In genomic region chr5:131589948-131590467, GRCm38 (mm10) we compare ENCODE assay signal across 23 mouse cellular contexts.
DNase-seq lines count a peak whose midpoint lies in the region; ATAC-seq and TF ChIP-seq lines count a peak whose summit lies in the region.
"Had no signal": no experiment of that assay in that cellular context is flagged by ENCODE, and none has a peak within 500 bp of the region (broad histone marks: within the 10 kb centered on the region; RNA-seq: fewer than 3 reads in every experiment).

No protein-coding gene starts in this region.

- WGBS in liver, adult 2 months: 33% methylated on average over 6 of the region's 6 CpGs
- 59% methylated on average over 6 of the region's 6 CpGs for WGBS in stomach, postnatal 0 days

- no peaks in the 10 kb centered on the region for H3K79me2 ChIP-seq in liver, adult 2 months (ENCODE audit: control insufficient read depth, insufficient read depth, low read length)

- H3K36me3 ChIP-seq in liver, adult 2 months (ENCODE audit: control insufficient read depth, insufficient read depth, low read length): no peaks in the 10 kb centered on the region
- no peaks in the 10 kb centered on the region for H3K36me3 ChIP-seq in stomach, postnatal 0 days (ENCODE audit: control insufficient read depth, insufficient read depth, low read length)
- H3K36me3 ChIP-seq: embryonic facial prominence, embryonic 10.5 days; embryonic facial prominence, embryonic 12.5 days; forebrain, embryonic 15.5 days; G1E had no signal

- no peak overlapping the region for H3K9ac ChIP-seq in liver, adult 2 months (ENCODE audit: low read depth, low read length)
- no peak overlapping the region for H3K9ac ChIP-seq in stomach, postnatal 0 days (ENCODE audit: low read length)
- H3K9ac ChIP-seq: embryonic facial prominence, embryonic 12.5 days; forebrain, embryonic 13.5 days; forebrain, embryonic 15.5 days; forebrain, postnatal 0 days had no signal

- DNase-seq in liver, adult 2 months (ENCODE audit: extremely low read depth, low read depth, low spot score): peak; percentile 67
- no peak for DNase-seq in liver
- peak; percentile 48 for DNase-seq in stomach, postnatal 0 days (ENCODE audit: low spot score)
- DNase-seq in right cerebral cortex, postnatal 36 days (ENCODE audit: low spot score in 2 of 2): no peak
- no peak for DNase-seq in cerebellum, postnatal 25 days
- DNase-seq: adrenal gland, adult 8-10 months; adrenal gland, postnatal 14 days; adrenal gland, postnatal 36 days; B cell, adult 2 months; cerebellum, adult 11-12 months; cerebellum, adult 2 months; cerebellum, adult 9-10 months; cerebellum, postnatal 14 days; forebrain, postnatal 0 days had no signal

- ATAC-seq in stomach, postnatal 0 days (ENCODE audit: low FRiP score, low TSS enrichment): peak; percentile 72
- ATAC-seq: activated CD4-positive, CD25-positive, alpha-beta regulatory T cell, adult 4 months; CD4-positive, CD25-positive, alpha-beta regulatory T cell, adult 4 months; forebrain, embryonic 13.5 days; forebrain, embryonic 15.5 days; forebrain, postnatal 0 days; Patski had no signal

- TF ChIP-seq CTCF in liver, adult 2 months (IDR thresholded peaks at IDR 0.05; ENCODE audit: low read depth, low read length): no peak
- TF ChIP-seq CTCF in stomach, postnatal 0 days (IDR thresholded peaks at IDR 0.05; ENCODE audit: low read depth): no peak

- no peak for TF ChIP-seq POLR2A in liver, adult 2 months (IDR thresholded peaks at IDR 0.05; ENCODE audit: extremely low read depth, insufficient read depth, low read length)

- H3K4me3 ChIP-seq in liver, adult 2 months (ENCODE audit: insufficient read depth, low read depth, low read length): no peak overlapping the region
- H3K4me3 ChIP-seq in stomach, postnatal 0 days (ENCODE audit: low read depth, low read length): no peak overlapping the region
- H3K4me3 ChIP-seq: embryonic facial prominence, embryonic 10.5 days; embryonic facial prominence, embryonic 12.5 days; forebrain, embryonic 13.5 days; forebrain, embryonic 15.5 days had no signal

- H3K4me1 ChIP-seq in liver, adult 2 months (ENCODE audit: control insufficient read depth, insufficient read depth, low read length): peaks cover 6% of the 10 kb centered on the region; the same call in 1 of the 2 replicates
- H3K4me1 ChIP-seq in stomach, postnatal 0 days (replicated peaks; ENCODE audit: control insufficient read depth, insufficient read depth): no peaks in the 10 kb centered on the region

- no peaks in the 10 kb centered on the region for H3K27me3 ChIP-seq in liver, adult 2 months (ENCODE audit: control insufficient read depth, insufficient read depth, low read length)
- H3K27me3 ChIP-seq in stomach, postnatal 0 days (ENCODE audit: control insufficient read depth, insufficient read depth, low read length): no peaks in the 10 kb centered on the region
- H3K27me3 ChIP-seq: CH12.LX; embryonic facial prominence, embryonic 12.5 days; forebrain, embryonic 15.5 days; Patski had no signal

- TF ChIP-seq EP300 in stomach, postnatal 0 days (optimal IDR thresholded peaks at IDR 0.05): no peak

- no peaks in the 10 kb centered on the region for H3K9me3 ChIP-seq in stomach, postnatal 0 days (ENCODE audit: control insufficient read depth, low read length)
- H3K9me3 ChIP-seq: embryonic facial prominence, embryonic 10.5 days; embryonic facial prominence, embryonic 12.5 days; forebrain, embryonic 13.5 days; forebrain, embryonic 15.5 days had no signal

- H3K4me2 ChIP-seq in stomach, postnatal 0 days (replicated peaks; ENCODE audit: low read depth): no peak overlapping the region
- H3K4me2 ChIP-seq: embryonic facial prominence, embryonic 12.5 days; forebrain, embryonic 13.5 days; forebrain, embryonic 15.5 days had no signal

- no peak overlapping the region for H3K27ac ChIP-seq in liver, adult 2 months (replicated peaks; ENCODE audit: insufficient read depth, low read depth, low read length)
- H3K27ac ChIP-seq in stomach, postnatal 0 days (replicated peaks): no peak overlapping the region
- H3K27ac ChIP-seq: embryonic facial prominence, embryonic 10.5 days; embryonic facial prominence, embryonic 12.5 days; forebrain, embryonic 13.5 days; forebrain, embryonic 15.5 days had no signal

Comparison
In these comparisons a context has a peak if more than half of its experiments do, and no peak if none do; other contexts are left out.
1. DNase-seq: peak in liver, adult 2 months (single experiment) and stomach, postnatal 0 days (single experiment); none in liver (single experiment), right cerebral cortex, postnatal 36 days (0 of 2) and cerebellum, postnatal 25 days (0 of 2).